Mouse (Mus musculus) myocyte (in vitro differentiated cells): ENCODE data around the gene Olfr1442.

Experiments
- CEBPB ChIP-seq: IDR thresholded peaks from 2 replicates; pipeline ENCODE4 v1.6.1; 2011; ENCODE audit warnings: mild to moderate bottlenecking, moderate library complexity; ENCODE audit not compliant: poor library complexity, insufficient read depth, severe bottlenecking
- E2F4 ChIP-seq: IDR thresholded peaks from one replicate; pipeline ENCODE4 v1.6.1; 2011; ENCODE audit warnings: mild to moderate bottlenecking, control low read depth, moderate library complexity; ENCODE audit not compliant: insufficient read depth
- MAX ChIP-seq: IDR thresholded peaks from one replicate; pipeline ENCODE4 v1.6.1; 2011; ENCODE audit warnings: low read depth, mild to moderate bottlenecking, control low read depth
- MYOD1 ChIP-seq, 3 experiments: IDR thresholded peaks; one replicate each; pipeline ENCODE4 v1.6.1; 2011; ENCODE audit warnings: control low read depth in 2 of 3, low read depth in 2 of 3, mild to moderate bottlenecking in 2 of 3, moderate library complexity in 1 of 3; ENCODE audit not compliant: insufficient read length in 2 of 3, control insufficient read depth in 1 of 3
- MYOG ChIP-seq, 3 experiments: IDR thresholded peaks; one replicate each; pipeline ENCODE4 v1.6.1; 2011; ENCODE audit warnings: control low read depth in 2 of 3, low read depth in 2 of 3, mild to moderate bottlenecking in 2 of 3; ENCODE audit not compliant: insufficient read length in 2 of 3, control insufficient read depth in 1 of 3, insufficient read depth in 1 of 3
- POLR2A ChIP-seq: IDR thresholded peaks from one replicate; pipeline ENCODE4 v1.6.1; 2011; ENCODE audit warnings: low read depth, mild to moderate bottlenecking, control low read depth, moderate library complexity; ENCODE audit not compliant: insufficient read length
- POLR2AphosphoS2 ChIP-seq: IDR thresholded peaks from one replicate; pipeline ENCODE4 v1.6.1; 2011; ENCODE audit warnings: low read depth, control low read depth; ENCODE audit not compliant: insufficient read length
- REST ChIP-seq: IDR thresholded peaks from one replicate; pipeline ENCODE4 v1.6.1; 2011; ENCODE audit warnings: mild to moderate bottlenecking, control low read depth, moderate library complexity; ENCODE audit not compliant: insufficient read depth, insufficient read length
- SRF ChIP-seq: IDR thresholded peaks from one replicate; pipeline ENCODE4 v1.6.1; 2011; ENCODE audit warnings: low read depth; ENCODE audit not compliant: control insufficient read depth, insufficient read length
- TCF12 ChIP-seq: IDR thresholded peaks from one replicate; pipeline ENCODE4 v1.6.1; 2011; ENCODE audit warnings: mild to moderate bottlenecking, control low read depth; ENCODE audit not compliant: poor library complexity, insufficient read depth, severe bottlenecking
- TCF3 ChIP-seq: IDR thresholded peaks from one replicate; pipeline ENCODE4 v1.6.1; 2011; ENCODE audit warnings: low read depth, control low read depth; ENCODE audit not compliant: insufficient read length
- USF1 ChIP-seq: IDR thresholded peaks from one replicate; pipeline ENCODE4 v1.6.1; 2011; ENCODE audit warnings: low read depth, mild to moderate bottlenecking, control low read depth, moderate library complexity

DNA sequence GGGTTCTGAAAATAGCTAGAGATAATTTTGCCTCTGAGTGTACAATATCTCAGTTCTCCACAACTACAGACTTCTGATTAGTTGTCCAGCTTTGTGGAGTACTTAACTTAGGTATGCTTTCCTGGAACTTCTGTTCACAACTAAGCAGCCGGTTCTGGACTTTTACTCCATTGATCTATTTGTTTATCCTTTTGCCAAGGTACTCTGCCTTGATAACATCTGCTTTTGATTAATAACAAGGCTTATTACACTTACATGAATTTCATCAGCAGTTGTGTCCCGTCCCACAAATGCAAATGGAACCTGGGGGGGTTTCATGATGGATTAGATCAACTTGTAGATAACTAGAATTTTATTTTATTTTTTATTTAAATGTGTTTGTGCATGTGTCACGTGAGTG is 33.4 kb upstream of the Olfr1442 start:
- TF ChIP-seq POLR2A, result no peak
- TF ChIP-seq TCF12, result no peak
- TF ChIP-seq MYOG (IDR thresholded peaks at IDR 0.05; ENCODE audit: control insufficient read depth in 1 of 3, insufficient read depth in 1 of 3, insufficient read length in 2 of 3, low read depth in 2 of 3), result no peak
- TF ChIP-seq CEBPB, result no peak
- TF ChIP-seq MAX, result no peak
- TF ChIP-seq REST, result no peak
- TF ChIP-seq TCF3, result no peak
- no peak for TF ChIP-seq E2F4
- no peak for TF ChIP-seq MYOD1 (IDR thresholded peaks at IDR 0.05; ENCODE audit: control insufficient read depth in 1 of 3, insufficient read length in 2 of 3, low read depth in 2 of 3)
- no peak for TF ChIP-seq USF1
- no peak for TF ChIP-seq SRF
- no peak for TF ChIP-seq POLR2AphosphoS2
